Mouse (Mus musculus): ENCODE data around the gene Pik3c2g.

GRCm38 (mm10) chr6:139738350-139738749 is 151.3 kb downstream of the Pik3c2g start:
- TF ChIP-seq CTCF (IDR thresholded peaks at IDR 0.05) (no peak), EP300 (IDR thresholded peaks at IDR 0.05; ENCODE audit: insufficient read depth, low read depth, low read length) (no peak)
